Mouse (Mus musculus): Measurements from ENCODE around the gene Mecom. TPM values are rescaled to one million over a fixed set of nuclear protein-coding genes. Genes with fewer than 3 reads are reported as not detected.

The Mecom gene
- polyA plus RNA-seq (2017; shearing (Covaris generic)): not detected

GRCm38 (mm10) chr3:30547908-30548307, at the start of gene Mecom:
Mecom (minus strand) TSS chr3:30548008.

Other genes with a start within 250 kb of the Mecom start
- gene Actrt3, start 51.9 kb upstream of the Mecom start, polyA plus RNA-seq (2017; shearing (Covaris generic)): not detected
- 52.4 TPM for gene Mynn, start 54.1 kb upstream of the Mecom start, polyA plus RNA-seq (2017; shearing (Covaris generic))
- gene Lrriq4, start 96.5 kb upstream of the Mecom start, polyA plus RNA-seq (2017; shearing (Covaris generic)): not detected
- gene Lrrc34, start 99.9 kb upstream of the Mecom start, polyA plus RNA-seq (2017; shearing (Covaris generic)): not detected
- gene Lrrc31, start 151.8 kb upstream of the Mecom start, polyA plus RNA-seq (2017; shearing (Covaris generic)): not detected
- gene Samd7, start 198.3 kb upstream of the Mecom start, polyA plus RNA-seq (2017; shearing (Covaris generic)): not detected
- 95.1 TPM for gene Sec62, start 244.9 kb upstream of the Mecom start, polyA plus RNA-seq (2017; shearing (Covaris generic))